Mouse (Mus musculus): ENCODE measurements at regions not wholly inside any gene's neighbourhood (a gene's known extent, or its start where the extent isn't known, plus 50 kb on each side); places are given as distances from the start of the nearest gene placed in this dataset.

DNA sequence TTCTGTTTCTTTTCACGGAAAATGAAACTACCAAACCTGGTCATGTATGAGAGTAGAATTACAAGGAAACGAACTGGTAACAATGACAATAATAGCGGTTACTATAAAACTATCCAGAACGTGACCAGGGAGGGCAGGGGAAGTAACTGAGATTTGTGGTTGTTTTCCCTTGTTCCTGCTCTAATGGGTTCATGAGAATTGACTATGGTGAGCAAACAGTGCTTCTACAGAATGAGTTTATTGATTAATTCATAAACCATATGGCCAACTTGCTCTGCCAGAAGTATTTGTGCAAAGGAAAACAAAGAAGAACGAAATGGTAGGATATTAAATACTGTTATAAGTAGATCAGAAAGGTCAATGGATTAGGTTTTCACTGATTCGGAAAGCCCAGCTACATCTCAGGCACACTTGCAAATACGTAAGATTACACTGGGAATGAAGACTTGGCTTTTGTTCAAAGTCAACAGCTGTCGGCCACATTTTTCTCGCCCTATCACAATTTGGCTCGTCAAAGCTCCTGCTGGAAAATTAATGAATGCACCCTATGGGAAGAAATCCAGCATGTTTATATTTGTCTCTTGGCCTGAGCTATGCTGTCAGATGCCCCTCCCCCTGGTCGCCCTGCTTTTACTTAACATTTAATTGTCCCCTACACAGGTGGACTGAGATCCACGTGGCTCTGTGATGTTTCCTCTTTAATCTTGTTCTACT is 73.6 kb upstream of the Tent5a start:
- Histone ChIP-seq H3K4me3 (no peak overlapping the region), H3K9ac (no peak overlapping the region), H3K27ac (no peak overlapping the region), H3K36me3 (no peaks in the 10 kb centered on the region), H3K27me3 (no peaks in the 10 kb centered on the region), H3K9me3 (no peaks in the 10 kb centered on the region), H3K4me2 (replicated peaks) (no peak overlapping the region), H3K4me1 (no peaks in the 10 kb centered on the region)
- 55% methylated on average over 12 of the region's 12 CpGs for WGBS
- ATAC-seq (ENCODE audit: insufficient number of reproducible peaks, insufficient read depth, low FRiP score, low TSS enrichment): no peak; the same call in 1 of the 2 replicates

DNA sequence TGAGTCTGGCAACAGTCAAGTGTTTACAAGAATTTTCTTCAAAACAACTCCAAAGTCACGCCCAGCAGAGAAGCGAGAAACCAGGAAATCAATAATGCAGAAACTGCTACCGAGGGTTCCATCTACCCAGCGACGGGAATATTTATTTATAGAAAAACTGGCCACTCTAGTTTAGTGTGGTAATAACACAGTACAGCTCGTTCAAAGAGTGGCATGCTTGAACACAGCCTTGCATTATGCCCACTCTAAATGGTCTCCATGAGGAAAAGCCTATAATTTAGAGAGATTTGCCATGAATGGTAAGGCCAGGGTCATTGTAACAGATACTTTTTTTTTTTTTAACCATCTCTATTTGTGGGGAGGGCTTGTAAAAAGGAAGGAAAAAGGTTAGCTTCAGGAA is 67.8 kb upstream of the Tent5a start:
- Histone ChIP-seq H3K4me1 (no peaks in the 10 kb centered on the region), H3K9ac (no peak overlapping the region), H3K36me3 (no peaks in the 10 kb centered on the region), H3K4me3 (no peak overlapping the region), H3K4me2 (replicated peaks) (no peak overlapping the region), H3K27ac (no peak overlapping the region), H3K9me3 (no peaks in the 10 kb centered on the region), H3K27me3 (no peaks in the 10 kb centered on the region)
- WGBS: 74% methylated on average over 6 of the region's 6 CpGs
- ATAC-seq (ENCODE audit: insufficient number of reproducible peaks, insufficient read depth, low FRiP score, low TSS enrichment): no peak

DNA sequence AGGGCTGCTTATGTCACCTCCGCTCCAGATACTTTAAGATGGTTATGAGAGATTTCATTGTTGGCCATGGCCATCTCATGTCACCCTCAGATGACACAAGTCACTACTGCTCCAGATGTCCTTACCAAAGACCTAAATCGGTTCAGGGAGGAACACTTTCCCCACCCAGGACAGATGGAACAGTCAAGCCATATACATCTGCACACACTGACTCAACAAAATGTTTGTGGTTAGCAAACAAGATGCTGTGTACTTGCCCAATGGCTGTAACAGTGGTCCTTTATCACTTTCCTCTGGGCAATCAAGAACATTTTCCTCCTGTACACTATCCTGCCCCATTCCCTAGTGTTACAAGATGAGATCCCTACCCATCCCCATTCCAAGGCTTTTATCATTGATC is 64.1 kb upstream of the Tent5a start:
- no peak for ATAC-seq (ENCODE audit: insufficient number of reproducible peaks, insufficient read depth, low FRiP score, low TSS enrichment)
- Histone ChIP-seq H3K4me1 (no peaks in the 10 kb centered on the region), H3K36me3 (no peaks in the 10 kb centered on the region), H3K9me3 (no peaks in the 10 kb centered on the region), H3K27me3 (no peaks in the 10 kb centered on the region), H3K4me3 (no peak overlapping the region), H3K9ac (no peak overlapping the region), H3K4me2 (replicated peaks) (no peak overlapping the region), H3K27ac (no peak overlapping the region)
- WGBS: 91% methylated on average over 2 of the region's 2 CpGs

DNA sequence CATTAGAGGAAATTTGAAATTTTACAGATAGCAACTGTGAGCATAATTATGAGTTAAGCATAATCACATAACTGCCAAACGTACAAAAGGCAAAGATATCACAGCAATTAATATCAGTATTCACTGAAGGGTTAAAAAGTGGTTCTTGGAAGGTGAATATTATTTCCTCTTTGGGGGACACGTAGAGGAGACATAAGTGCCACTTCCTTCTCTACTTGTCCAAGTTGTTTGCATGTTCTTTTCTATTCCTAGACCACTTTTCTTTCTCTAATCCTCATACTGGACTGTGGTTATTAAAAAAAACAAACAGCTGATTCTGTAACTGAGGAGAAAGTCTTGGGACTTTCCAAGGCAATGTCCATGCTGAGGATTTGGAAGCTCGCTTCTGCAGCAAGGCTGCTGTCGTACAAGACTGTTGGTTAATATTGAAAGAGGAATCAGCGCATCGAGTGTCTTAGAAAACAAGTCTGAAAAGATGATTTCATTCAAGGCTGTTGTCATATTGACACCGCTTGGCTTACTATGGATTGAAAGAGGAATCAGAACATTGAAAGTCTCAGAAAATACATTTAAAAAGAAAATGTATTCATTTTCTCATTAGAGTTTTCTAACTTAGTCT is 61.7 kb upstream of the Tent5a start:
- no peak for ATAC-seq (ENCODE audit: insufficient number of reproducible peaks, insufficient read depth, low FRiP score, low TSS enrichment)
- H3K4me3 ChIP-seq: no peak overlapping the region
- H3K9me3 ChIP-seq: no peaks in the 10 kb centered on the region
- H3K9ac ChIP-seq: no peak overlapping the region
- no peaks in the 10 kb centered on the region for H3K36me3 ChIP-seq
- H3K4me2 ChIP-seq (replicated peaks): no peak overlapping the region
- 83% methylated on average over 7 of the region's 7 CpGs for WGBS
- H3K27ac ChIP-seq: no peak overlapping the region
- no peaks in the 10 kb centered on the region for H3K4me1 ChIP-seq
- no peaks in the 10 kb centered on the region for H3K27me3 ChIP-seq

DNA sequence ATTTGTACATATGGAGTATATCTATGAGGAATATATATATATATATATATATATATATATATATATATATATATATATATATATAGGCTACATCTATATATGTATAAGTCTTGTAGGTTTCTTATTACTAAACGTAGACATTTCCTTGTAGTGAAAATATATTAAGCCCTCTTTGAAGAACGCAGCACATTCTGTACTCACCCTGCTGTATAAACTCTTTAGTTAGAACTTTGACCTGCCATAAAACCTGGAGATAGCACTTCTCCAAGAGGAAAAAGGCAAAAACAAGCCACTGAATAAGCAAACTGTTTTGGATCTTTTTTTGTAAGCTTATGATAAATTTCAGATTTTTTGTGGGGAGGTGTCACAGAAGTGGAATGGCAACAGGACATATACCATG is 55.3 kb upstream of the Tent5a start:
- Histone ChIP-seq H3K4me3 (no peak overlapping the region), H3K9ac (no peak overlapping the region), H3K27me3 (no peaks in the 10 kb centered on the region), H3K4me1 (no peaks in the 10 kb centered on the region), H3K36me3 (no peaks in the 10 kb centered on the region), H3K9me3 (no peaks in the 10 kb centered on the region), H3K27ac (no peak overlapping the region), H3K4me2 (replicated peaks) (no peak overlapping the region)
- WGBS: 88% methylated on average over 2 of the region's 2 CpGs
- ATAC-seq (ENCODE audit: insufficient number of reproducible peaks, insufficient read depth, low FRiP score, low TSS enrichment): no peak

DNA sequence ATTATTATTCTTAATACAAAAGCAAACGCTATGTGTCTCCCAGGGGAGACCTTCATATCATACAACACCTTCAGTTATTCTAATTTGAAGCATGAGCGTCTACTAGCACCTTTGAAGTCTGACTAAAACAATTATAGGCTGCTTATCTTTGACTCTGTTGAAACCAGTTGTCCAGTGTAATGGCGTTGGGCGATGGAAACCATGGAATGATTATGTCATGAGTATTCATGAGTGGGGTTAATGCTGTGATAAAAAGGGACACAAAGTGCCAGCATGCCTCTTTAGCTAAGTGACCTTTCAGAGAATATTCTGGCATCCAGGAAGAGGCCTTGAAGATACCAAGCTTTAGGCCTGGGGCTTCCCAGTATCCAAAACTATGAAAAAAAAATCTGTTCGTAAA is 53.6 kb upstream of the Tent5a start:
- Histone ChIP-seq H3K36me3 (no peaks in the 10 kb centered on the region), H3K27me3 (no peaks in the 10 kb centered on the region), H3K4me1 (no peaks in the 10 kb centered on the region), H3K4me2 (replicated peaks) (no peak overlapping the region), H3K4me3 (no peak overlapping the region), H3K27ac (no peak overlapping the region), H3K9me3 (no peaks in the 10 kb centered on the region), H3K9ac (no peak overlapping the region)
- WGBS: 82% methylated on average over 5 of the region's 5 CpGs
- ATAC-seq (ENCODE audit: insufficient number of reproducible peaks, insufficient read depth, low FRiP score, low TSS enrichment): no peak

DNA sequence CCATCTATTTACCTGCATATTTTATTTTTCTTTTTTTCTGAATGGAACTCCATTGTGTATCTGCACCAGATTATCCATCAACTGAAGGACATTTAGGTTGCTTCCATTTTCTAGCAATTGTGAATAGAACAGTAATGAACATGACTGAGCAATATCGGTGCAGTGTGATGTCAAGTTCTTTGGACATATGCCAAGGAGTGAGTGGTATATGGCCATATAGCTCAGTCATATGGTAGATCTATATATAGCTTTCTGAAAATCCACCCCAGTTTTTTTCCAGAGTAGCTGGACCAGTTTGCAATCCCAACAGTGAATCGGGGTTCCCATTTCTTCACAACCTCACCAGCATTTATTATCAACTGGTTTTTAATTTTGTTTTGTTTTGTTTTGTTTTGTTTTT is 52.0 kb upstream of the Tent5a start:
- Histone ChIP-seq H3K4me3 (no peak overlapping the region), H3K9ac (no peak overlapping the region), H3K9me3 (no peaks in the 10 kb centered on the region), H3K4me2 (replicated peaks) (no peak overlapping the region), H3K27ac (no peak overlapping the region), H3K4me1 (no peaks in the 10 kb centered on the region), H3K36me3 (no peaks in the 10 kb centered on the region), H3K27me3 (no peaks in the 10 kb centered on the region)
- 96% methylated on average over 2 of the region's 2 CpGs for WGBS
- no peak for ATAC-seq (ENCODE audit: insufficient number of reproducible peaks, insufficient read depth, low FRiP score, low TSS enrichment)
